ENCODE assay signal across 8 mouse cellular contexts in genomic region chr11:52046446-52047165, GRCm38 (mm10). TPM values are rescaled to one million over a fixed set of nuclear protein-coding genes. Genes with fewer than 3 reads are reported as not detected.
A peak's percentile ranks its signal among the peaks of the same experiment; 100 is the strongest.
DNase-seq lines count a peak whose midpoint lies in the region; ATAC-seq lines count a peak whose summit lies in the region.

No protein-coding gene starts in this region.

- peak; percentile 44 for DNase-seq in kidney, adult 11 months
- peak; percentile 5 to 13 for DNase-seq in CD8-positive naive resting alpha-beta T cell, adult 2 months (ENCODE audit: low read depth in 2 of 2, low spot score in 2 of 2)
- DNase-seq in midbrain, embryonic 14.5 days = no peak
- DNase-seq in midbrain, embryonic 11.5 days (ENCODE audit: low spot score, missing footprints) = no peak
- DNase-seq in gastrocnemius, postnatal 25 days = no peak

- 37% methylated on average over 4 of the region's 4 CpGs for WGBS in kidney, embryonic 16.5 days
- WGBS in midbrain, embryonic 14.5 days = 61% methylated on average over 4 of the region's 4 CpGs
- WGBS in midbrain, embryonic 11.5 days = 61% methylated on average over 4 of the region's 4 CpGs

- H3K4me1 ChIP-seq in kidney, embryonic 16.5 days (ENCODE audit: insufficient read depth, low read length) = no peaks in the 10 kb centered on the region
- H3K4me1 ChIP-seq in brown adipose tissue, adult 24 weeks (ENCODE audit: control insufficient read depth, insufficient read depth, insufficient read length, low read length) = peaks cover 7% of the 10 kb centered on the region; the same call in 1 of the 2 replicates
- H3K4me1 ChIP-seq in megakaryocyte, embryonic 14.5 days = peaks cover 56% of the 10 kb centered on the region
- no peaks in the 10 kb centered on the region for H3K4me1 ChIP-seq in midbrain, embryonic 14.5 days (ENCODE audit: control insufficient read depth, insufficient read depth, low read length)
- no peaks in the 10 kb centered on the region for H3K4me1 ChIP-seq in midbrain, embryonic 11.5 days (ENCODE audit: control insufficient read depth, insufficient read depth, low read length)

- no peak overlapping the region for H3K4me2 ChIP-seq in kidney, embryonic 16.5 days (replicated peaks; ENCODE audit: low read depth, low read length)
- H3K4me2 ChIP-seq in midbrain, embryonic 14.5 days (ENCODE audit: low read length) = no peak overlapping the region
- H3K4me2 ChIP-seq in midbrain, embryonic 11.5 days = no peak overlapping the region

- H3K27me3 ChIP-seq in kidney, embryonic 16.5 days (ENCODE audit: insufficient read depth, low read length) = no peaks in the 10 kb centered on the region
- no peaks in the 10 kb centered on the region for H3K27me3 ChIP-seq in megakaryocyte, embryonic 14.5 days (replicated peaks)
- no peaks in the 10 kb centered on the region for H3K27me3 ChIP-seq in midbrain, embryonic 14.5 days (ENCODE audit: control insufficient read depth, insufficient read depth, low read length)
- H3K27me3 ChIP-seq in midbrain, embryonic 11.5 days (ENCODE audit: control insufficient read depth, insufficient read depth, low read length) = no peaks in the 10 kb centered on the region

- no peak overlapping the region for H3K27ac ChIP-seq in kidney, embryonic 16.5 days (ENCODE audit: low read length)
- H3K27ac ChIP-seq in brown adipose tissue, adult 24 weeks (replicated peaks; ENCODE audit: low read depth, low read length) = peak overlapping the region; percentile 54
- no peak overlapping the region for H3K27ac ChIP-seq in midbrain, embryonic 14.5 days (replicated peaks; ENCODE audit: low read depth, low read length)
- no peak overlapping the region for H3K27ac ChIP-seq in midbrain, embryonic 11.5 days (ENCODE audit: low read depth, low read length)

- H3K4me3 ChIP-seq in kidney, embryonic 16.5 days (ENCODE audit: low read length) = no peak overlapping the region
- H3K4me3 ChIP-seq in brown adipose tissue, adult 24 weeks (ENCODE audit: insufficient read depth, low read depth, low read length) = peak overlapping the region; percentile 22
- H3K4me3 ChIP-seq in megakaryocyte, embryonic 14.5 days (replicated peaks) = peak overlapping the region; percentile 82
- H3K4me3 ChIP-seq in midbrain, embryonic 14.5 days (replicated peaks; ENCODE audit: low read depth, low read length) = no peak overlapping the region
- H3K4me3 ChIP-seq in midbrain, embryonic 11.5 days (ENCODE audit: low read depth, low read length) = no peak overlapping the region

- H3K9ac ChIP-seq in kidney, embryonic 16.5 days (replicated peaks; ENCODE audit: low read length) = no peak overlapping the region
- H3K9ac ChIP-seq in midbrain, embryonic 14.5 days (replicated peaks; ENCODE audit: low read length) = no peak overlapping the region
- H3K9ac ChIP-seq in midbrain, embryonic 11.5 days (ENCODE audit: low read length) = no peak overlapping the region

- no peaks in the 10 kb centered on the region for H3K36me3 ChIP-seq in kidney, embryonic 16.5 days (ENCODE audit: insufficient read depth, low read length)
- no peaks in the 10 kb centered on the region for H3K36me3 ChIP-seq in megakaryocyte, embryonic 14.5 days (replicated peaks; ENCODE audit: low read length)
- H3K36me3 ChIP-seq in midbrain, embryonic 14.5 days (ENCODE audit: control insufficient read depth, insufficient read depth, low read length) = peaks cover 2% of the 10 kb centered on the region; the same call in 1 of the 2 replicates
- no peaks in the 10 kb centered on the region for H3K36me3 ChIP-seq in midbrain, embryonic 11.5 days (ENCODE audit: control insufficient read depth, insufficient read depth, low read length)

- no peak for ATAC-seq in kidney, embryonic 16.5 days (ENCODE audit: low FRiP score, low TSS enrichment)
- no peak for ATAC-seq in midbrain, embryonic 14.5 days (ENCODE audit: low FRiP score, low TSS enrichment)
- ATAC-seq in midbrain, embryonic 11.5 days (ENCODE audit: low FRiP score) = no peak

- no peaks in the 10 kb centered on the region for H3K9me3 ChIP-seq in kidney, embryonic 16.5 days (ENCODE audit: low read length)
- no peaks in the 10 kb centered on the region for H3K9me3 ChIP-seq in megakaryocyte, embryonic 14.5 days
- no peaks in the 10 kb centered on the region for H3K9me3 ChIP-seq in midbrain, embryonic 14.5 days (ENCODE audit: control insufficient read depth, low read length)
- H3K9me3 ChIP-seq in midbrain, embryonic 11.5 days (ENCODE audit: control insufficient read depth, low read length) = no peaks in the 10 kb centered on the region

RNA-seq across cellular contexts. Expression of gene Cdkl3, which starts 42.6 kb away (rescaled TPM):
- 7.8 and 9.2 TPM in 2 replicates for polyA plus RNA-seq in kidney, embryonic 16.5 days (2015; fragmentation: Nextera tagmentation; extraction: Ambion mirVana)
- 9.6 and 21.9 TPM in 2 replicates for polyA plus RNA-seq in brown adipose tissue, adult 24 weeks (2012; ENCODE audit: insufficient read depth, insufficient read length, missing spikeins)
- 1.3 TPM in 1 of 2 replicates, not detected in the other for polyA plus RNA-seq in megakaryocyte, embryonic 14.5 days (2012; ENCODE audit: insufficient read depth, low replicate concordance)
- 28.8 and 32.9 TPM in 2 replicates for polyA plus RNA-seq in midbrain, embryonic 14.5 days (2014; fragmentation: Nextera tagmentation; extraction: Ambion mirVana)
- 11.0 and 16.6 TPM in 2 replicates for polyA plus RNA-seq in midbrain, embryonic 11.5 days (2014; fragmentation: Nextera tagmentation; extraction: Ambion mirVana)
- total RNA-seq in gastrocnemius, postnatal 25 days (2021) = 1 to 10 TPM; 2.0 to 2.4 TPM

RNA-seq across cellular contexts. Expression of gene Ube2b, which starts 46.0 kb away (rescaled TPM):
- 216 and 220 TPM in 2 replicates for polyA plus RNA-seq in kidney, embryonic 16.5 days (2015; fragmentation: Nextera tagmentation; extraction: Ambion mirVana)
- polyA plus RNA-seq in brown adipose tissue, adult 24 weeks (2012; ENCODE audit: insufficient read depth, insufficient read length, missing spikeins) = 235 and 242 TPM in 2 replicates
- polyA plus RNA-seq in megakaryocyte, embryonic 14.5 days (2012; ENCODE audit: insufficient read depth, low replicate concordance) = 39.2 and 171 TPM in 2 replicates
- 183 and 186 TPM in 2 replicates for polyA plus RNA-seq in midbrain, embryonic 14.5 days (2014; fragmentation: Nextera tagmentation; extraction: Ambion mirVana)
- polyA plus RNA-seq in midbrain, embryonic 11.5 days (2014; fragmentation: Nextera tagmentation; extraction: Ambion mirVana) = 192 and 214 TPM in 2 replicates
- total RNA-seq in gastrocnemius, postnatal 25 days (2021) = 100 to 1,000 TPM; 347 to 366 TPM

RNA-seq across cellular contexts. Expression of gene Ppp2ca, which starts 51.9 kb away (rescaled TPM):
- 68.4 and 75.1 TPM in 2 replicates for polyA plus RNA-seq in kidney, embryonic 16.5 days (2015; fragmentation: Nextera tagmentation; extraction: Ambion mirVana)
- polyA plus RNA-seq in brown adipose tissue, adult 24 weeks (2012; ENCODE audit: insufficient read depth, insufficient read length, missing spikeins) = 59.4 and 68.0 TPM in 2 replicates
- polyA plus RNA-seq in megakaryocyte, embryonic 14.5 days (2012; ENCODE audit: insufficient read depth, low replicate concordance) = 4.4 and 8.0 TPM in 2 replicates
- polyA plus RNA-seq in midbrain, embryonic 14.5 days (2014; fragmentation: Nextera tagmentation; extraction: Ambion mirVana) = 140 and 162 TPM in 2 replicates
- polyA plus RNA-seq in midbrain, embryonic 11.5 days (2014; fragmentation: Nextera tagmentation; extraction: Ambion mirVana) = 133 and 138 TPM in 2 replicates
- 10 to 100 TPM; 39.0 to 39.8 TPM for total RNA-seq in gastrocnemius, postnatal 25 days (2021)

Comparison
In these comparisons a context has a peak if more than half of its experiments do, and no peak if none do; other contexts are left out.
1. DNase-seq: peak in kidney, adult 11 months (single experiment) and CD8-positive naive resting alpha-beta T cell, adult 2 months (2 of 2); none in midbrain, embryonic 14.5 days (single experiment), midbrain, embryonic 11.5 days (single experiment) and gastrocnemius, postnatal 25 days (single experiment).
2. H3K4me3 ChIP-seq: peak in brown adipose tissue, adult 24 weeks (single experiment) and megakaryocyte, embryonic 14.5 days (single experiment); none in kidney, embryonic 16.5 days (single experiment), midbrain, embryonic 14.5 days (single experiment) and midbrain, embryonic 11.5 days (single experiment).